25 mouse cellular contexts compared by ENCODE assay signal in the genomic region with DNA sequence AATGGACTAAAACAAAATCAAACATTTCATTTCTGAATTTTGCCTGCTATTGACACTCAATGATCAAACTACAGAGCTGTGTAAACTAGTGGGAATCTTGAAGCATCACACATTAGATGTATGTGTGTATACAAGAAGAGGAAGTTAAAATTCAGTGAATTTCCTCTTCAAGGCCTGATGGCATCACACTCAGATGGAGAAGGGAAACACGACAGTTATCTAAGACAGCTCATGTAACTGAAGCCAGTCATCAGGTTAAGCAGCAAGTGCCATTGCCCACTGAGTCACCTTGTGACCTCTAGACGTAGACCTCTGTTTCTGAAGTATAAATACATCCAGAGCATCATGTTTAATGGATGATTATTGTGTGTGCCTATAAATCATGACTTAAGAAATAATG.
"Had no signal": no experiment of that assay in that cellular context is flagged by ENCODE, and none has a peak within 500 bp of the region (broad histone marks: within the 10 kb centered on the region; RNA-seq: fewer than 3 reads in every experiment).

No protein-coding gene starts in this region.

- DNase-seq: gastrocnemius, postnatal 14 days; gastrocnemius, postnatal 36 days; heart, adult 18-20 months; heart, postnatal 10 days; heart, postnatal 4 days; kidney, adult 18-20 months; kidney, adult 8-10 months; kidney, postnatal 10 days; kidney, postnatal 25 days; kidney, postnatal 4 days; layer of hippocampus, adult 9-11 months; layer of hippocampus, postnatal 36 days; left cerebral cortex, postnatal 4 days; liver; liver, embryonic 13.5 days had no signal

- ATAC-seq: hindbrain, embryonic 16.5 days; inflammation-experienced regulatory T-cells, adult 6 months; intestine, embryonic 15.5 days; intestine, postnatal 0 days had no signal

- H3K27ac ChIP-seq: heart, embryonic 10.5 days; hindbrain, embryonic 10.5 days; hindbrain, embryonic 12.5 days; hindbrain, embryonic 14.5 days; intestine, embryonic 15.5 days; limb, embryonic 12.5 days; liver, embryonic 13.5 days had no signal

- H3K4me3 ChIP-seq: heart, embryonic 10.5 days; heart, embryonic 12.5 days; hindbrain, embryonic 10.5 days; hindbrain, embryonic 12.5 days; intestine, embryonic 15.5 days; limb, embryonic 12.5 days; liver, embryonic 13.5 days had no signal
